Comparison of ENCODE assay signal across 8 mouse cellular contexts in genomic region chr5:4962063-4962610, GRCm38 (mm10).
DNase-seq lines count a peak whose midpoint lies in the region; ATAC-seq and TF ChIP-seq lines count a peak whose summit lies in the region.

No protein-coding gene starts in this region.

- H3K9ac ChIP-seq in forebrain, embryonic 16.5 days (replicated peaks; ENCODE audit: low read depth, low read length) = no peak overlapping the region
- H3K9ac ChIP-seq in hindbrain, embryonic 11.5 days (ENCODE audit: low read depth, low read length) = 0 out of 2 replicates have a peak overlapping the region, but pooled peaks have one; percentile 8
- H3K9ac ChIP-seq in lung, embryonic 14.5 days = no peak overlapping the region

- H3K27ac ChIP-seq in forebrain, embryonic 16.5 days (ENCODE audit: low read length) = peak overlapping the region; percentile 48
- H3K27ac ChIP-seq in hindbrain, embryonic 11.5 days (ENCODE audit: low read depth, low read length) = peak overlapping the region; percentile 54; the same call in 1 of the 2 replicates
- no peak overlapping the region for H3K27ac ChIP-seq in lung, embryonic 14.5 days (ENCODE audit: low read depth)

- WGBS in forebrain, embryonic 16.5 days = 50% methylated on average over 15 of the region's 15 CpGs
- 52% methylated on average over 15 of the region's 15 CpGs for WGBS in hindbrain, embryonic 11.5 days
- WGBS in lung, embryonic 14.5 days = 47% methylated on average over 15 of the region's 15 CpGs

- H3K27me3 ChIP-seq in forebrain, embryonic 16.5 days (replicated peaks; ENCODE audit: control insufficient read depth, insufficient read depth, low read length) = no peaks in the 10 kb centered on the region
- no peaks in the 10 kb centered on the region for H3K27me3 ChIP-seq in hindbrain, embryonic 11.5 days (ENCODE audit: control insufficient read depth, insufficient read depth, low read length)
- no peaks in the 10 kb centered on the region for H3K27me3 ChIP-seq in lung, embryonic 14.5 days (ENCODE audit: insufficient read depth, low read length)

- TF ChIP-seq CTCF in lung, embryonic 14.5 days (IDR thresholded peaks at IDR 0.05; ENCODE audit: low read depth) = peak; percentile 97

- peaks cover 8% of the 10 kb centered on the region for H3K4me1 ChIP-seq in forebrain, embryonic 16.5 days (replicated peaks; ENCODE audit: control insufficient read depth, insufficient read depth, low read length)
- H3K4me1 ChIP-seq in hindbrain, embryonic 11.5 days (replicated peaks; ENCODE audit: control insufficient read depth, insufficient read depth, low read length) = no peaks in the 10 kb centered on the region; the same call in 1 of the 2 replicates
- H3K4me1 ChIP-seq in lung, embryonic 14.5 days (ENCODE audit: insufficient read depth) = peaks cover 13% of the 10 kb centered on the region

- H3K4me2 ChIP-seq in forebrain, embryonic 16.5 days (ENCODE audit: low read length) = no peak overlapping the region
- H3K4me2 ChIP-seq in hindbrain, embryonic 11.5 days (replicated peaks; ENCODE audit: low read depth, low read length) = no peak overlapping the region
- no peak overlapping the region for H3K4me2 ChIP-seq in lung, embryonic 14.5 days

- no peaks in the 10 kb centered on the region for H3K36me3 ChIP-seq in forebrain, embryonic 16.5 days (ENCODE audit: control insufficient read depth, insufficient read depth)
- no peaks in the 10 kb centered on the region for H3K36me3 ChIP-seq in hindbrain, embryonic 11.5 days (ENCODE audit: control insufficient read depth, insufficient read depth, low read length)
- no peaks in the 10 kb centered on the region for H3K36me3 ChIP-seq in lung, embryonic 14.5 days (ENCODE audit: insufficient read depth)

- peak; percentile 93 for ATAC-seq in forebrain, embryonic 16.5 days
- ATAC-seq in hindbrain, embryonic 11.5 days (ENCODE audit: low FRiP score) = peak; percentile 71
- ATAC-seq in lung, embryonic 14.5 days (ENCODE audit: insufficient read depth) = peak; percentile 81

- no peaks in the 10 kb centered on the region for H3K9me3 ChIP-seq in forebrain, embryonic 16.5 days (ENCODE audit: control insufficient read depth, low read length)
- H3K9me3 ChIP-seq in hindbrain, embryonic 11.5 days (ENCODE audit: control insufficient read depth, low read length) = no peaks in the 10 kb centered on the region
- H3K9me3 ChIP-seq in lung, embryonic 14.5 days (ENCODE audit: low read depth, low read length) = no peaks in the 10 kb centered on the region

- DNase-seq in NIH3T3 (ENCODE audit: low read depth) = peak; percentile 92
- DNase-seq in cerebellum, adult 18-20 months = peak; percentile 39 to 50
- DNase-seq in hindbrain, embryonic 11.5 days (ENCODE audit: low spot score) = peak; percentile 86
- DNase-seq in layer of hippocampus, adult 8-10 months (ENCODE audit: low spot score in 2 of 2) = peak; percentile 60
- peak; percentile 95 for DNase-seq in lung, embryonic 14.5 days
- DNase-seq in ovary, adult 18-20 months (ENCODE audit: low spot score) = peak; percentile 15
- peak; percentile 58 for DNase-seq in urinary bladder, postnatal 14 days (ENCODE audit: low spot score)

- no peak overlapping the region for H3K4me3 ChIP-seq in forebrain, embryonic 16.5 days (replicated peaks; ENCODE audit: low read length)
- H3K4me3 ChIP-seq in hindbrain, embryonic 11.5 days (ENCODE audit: low read depth, low read length) = no peak overlapping the region
- no peak overlapping the region for H3K4me3 ChIP-seq in lung, embryonic 14.5 days (ENCODE audit: low read depth, low read length)

Comparison
In these comparisons a context has a peak if more than half of its experiments do, and no peak if none do; other contexts are left out.
1. DNase-seq: peak in every context shown above with its lines; median percentile 95 in lung, embryonic 14.5 days; 92 in NIH3T3; 86 in hindbrain, embryonic 11.5 days; 60 in layer of hippocampus, adult 8-10 months; 58 in urinary bladder, postnatal 14 days; 44 in cerebellum, adult 18-20 months; 15 in ovary, adult 18-20 months.